Mouse (Mus musculus): ENCODE measurements at regions not wholly inside any gene's neighbourhood (a gene's known extent, or its start where the extent isn't known, plus 50 kb on each side); places are given as distances from the start of the nearest gene placed in this dataset.
A peak's percentile ranks its signal among the peaks of the same experiment; 100 is the strongest.

DNA sequence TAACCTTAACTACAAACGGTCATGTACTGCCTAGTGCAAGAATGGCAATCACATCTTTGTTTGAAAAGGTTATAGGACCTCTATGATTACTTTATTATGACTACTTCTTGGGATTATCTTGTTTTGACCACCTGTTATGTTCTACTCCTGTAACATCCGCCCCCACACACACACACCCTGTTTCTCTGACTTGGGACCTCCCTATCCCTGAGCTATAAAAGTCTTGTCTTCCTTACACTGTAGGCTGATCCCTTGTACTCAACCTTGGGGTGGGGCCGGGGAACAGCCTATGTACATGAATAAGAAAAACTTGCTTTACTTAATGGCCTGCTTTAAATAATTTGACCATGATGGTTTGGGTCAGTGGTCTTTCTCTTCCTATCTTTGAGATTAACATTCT is 240.7 kb upstream of the Dynlrb2 start:
- Histone ChIP-seq H3K27ac (ENCODE audit: low read depth, low read length) (no peak overlapping the region), H3K4me2 (ENCODE audit: low read length) (no peak overlapping the region), H3K27me3 (replicated peaks; ENCODE audit: control insufficient read depth, insufficient read depth, low read length) (no peaks in the 10 kb centered on the region), H3K9me3 (ENCODE audit: control insufficient read depth, low read length) (no peaks in the 10 kb centered on the region), H3K36me3 (ENCODE audit: control insufficient read depth, insufficient read depth, low read length) (no peaks in the 10 kb centered on the region), H3K4me1 (ENCODE audit: control insufficient read depth, insufficient read depth, low read depth, low read length) (peaks cover 7% of the 10 kb centered on the region), H3K9ac (ENCODE audit: low read depth, low read length) (no peak overlapping the region), H3K4me3 (ENCODE audit: low read length) (no peak overlapping the region)
- no peak for ATAC-seq
- 92% methylated on average over 3 of the region's 3 CpGs for WGBS

DNA sequence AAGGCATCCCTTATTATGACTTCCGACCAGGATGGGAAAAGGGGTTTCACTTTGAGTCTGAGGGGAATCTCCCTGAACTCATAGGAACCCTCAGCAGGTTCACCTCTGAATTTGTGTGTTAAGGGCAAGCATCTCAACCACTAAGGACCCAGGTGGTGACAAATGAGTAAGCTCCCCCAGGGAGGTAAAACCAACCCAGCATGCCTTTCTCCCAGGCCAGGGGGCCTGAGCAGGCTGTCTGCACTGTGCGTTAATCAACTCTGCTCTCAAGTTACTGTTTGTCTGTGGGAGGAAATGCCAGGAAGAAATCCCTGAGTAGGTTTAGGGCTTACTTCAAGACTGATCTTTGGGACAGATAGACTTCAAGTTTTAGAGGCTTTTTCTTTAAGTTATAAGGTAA is 243.5 kb upstream of the Dynlrb2 start:
- no peaks in the 10 kb centered on the region for H3K9me3 ChIP-seq (ENCODE audit: control insufficient read depth, low read length)

DNA sequence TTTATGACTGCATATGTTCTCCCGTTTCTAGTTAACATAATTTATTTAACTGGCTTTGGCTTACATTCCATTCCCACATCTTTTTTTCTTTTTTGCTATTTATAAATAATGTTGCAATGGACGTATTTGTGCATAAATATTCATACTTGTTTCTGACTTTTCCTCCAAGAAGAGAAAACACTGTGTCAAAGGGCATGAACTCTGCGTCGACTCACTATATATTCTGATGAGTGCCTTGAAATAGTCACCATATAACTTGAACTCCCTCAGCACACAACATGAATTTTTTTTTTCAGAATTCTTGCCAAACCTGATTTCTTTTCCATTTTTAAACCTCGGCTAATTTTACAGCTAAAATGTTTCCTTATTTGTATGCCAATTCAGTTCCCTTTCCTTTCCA is 249.4 kb upstream of the Dynlrb2 start:
- no peaks in the 10 kb centered on the region for H3K27me3 ChIP-seq (replicated peaks; ENCODE audit: control insufficient read depth, insufficient read depth, low read length)
- no peak overlapping the region for H3K9ac ChIP-seq (ENCODE audit: low read depth, low read length)
- H3K4me1 ChIP-seq (ENCODE audit: control insufficient read depth, insufficient read depth, low read depth, low read length), result no peaks in the 10 kb centered on the region
- no peak overlapping the region for H3K27ac ChIP-seq (ENCODE audit: low read depth, low read length)
- ATAC-seq, result no peak
- H3K9me3 ChIP-seq (ENCODE audit: control insufficient read depth, low read length), result no peaks in the 10 kb centered on the region
- 83% methylated on average over 5 of the region's 5 CpGs for WGBS
- H3K4me3 ChIP-seq (ENCODE audit: low read length), result no peak overlapping the region
- H3K36me3 ChIP-seq (ENCODE audit: control insufficient read depth, insufficient read depth, low read length), result no peaks in the 10 kb centered on the region
- H3K4me2 ChIP-seq (ENCODE audit: low read length), result no peak overlapping the region

More for the DNA sequence above, 243.5 kb upstream of the Dynlrb2 start:
- Histone ChIP-seq H3K27ac (ENCODE audit: low read depth, low read length) (no peak overlapping the region), H3K9ac (ENCODE audit: low read depth, low read length) (no peak overlapping the region), H3K36me3 (ENCODE audit: control insufficient read depth, insufficient read depth, low read length) (no peaks in the 10 kb centered on the region), H3K27me3 (replicated peaks; ENCODE audit: control insufficient read depth, insufficient read depth, low read length) (no peaks in the 10 kb centered on the region), H3K4me2 (ENCODE audit: low read length) (no peak overlapping the region), H3K4me1 (ENCODE audit: control insufficient read depth, insufficient read depth, low read depth, low read length) (no peaks in the 10 kb centered on the region), H3K4me3 (ENCODE audit: low read length) (no peak overlapping the region)
- 52% methylated on average over 2 of the region's 2 CpGs for WGBS
- no peak for ATAC-seq

DNA sequence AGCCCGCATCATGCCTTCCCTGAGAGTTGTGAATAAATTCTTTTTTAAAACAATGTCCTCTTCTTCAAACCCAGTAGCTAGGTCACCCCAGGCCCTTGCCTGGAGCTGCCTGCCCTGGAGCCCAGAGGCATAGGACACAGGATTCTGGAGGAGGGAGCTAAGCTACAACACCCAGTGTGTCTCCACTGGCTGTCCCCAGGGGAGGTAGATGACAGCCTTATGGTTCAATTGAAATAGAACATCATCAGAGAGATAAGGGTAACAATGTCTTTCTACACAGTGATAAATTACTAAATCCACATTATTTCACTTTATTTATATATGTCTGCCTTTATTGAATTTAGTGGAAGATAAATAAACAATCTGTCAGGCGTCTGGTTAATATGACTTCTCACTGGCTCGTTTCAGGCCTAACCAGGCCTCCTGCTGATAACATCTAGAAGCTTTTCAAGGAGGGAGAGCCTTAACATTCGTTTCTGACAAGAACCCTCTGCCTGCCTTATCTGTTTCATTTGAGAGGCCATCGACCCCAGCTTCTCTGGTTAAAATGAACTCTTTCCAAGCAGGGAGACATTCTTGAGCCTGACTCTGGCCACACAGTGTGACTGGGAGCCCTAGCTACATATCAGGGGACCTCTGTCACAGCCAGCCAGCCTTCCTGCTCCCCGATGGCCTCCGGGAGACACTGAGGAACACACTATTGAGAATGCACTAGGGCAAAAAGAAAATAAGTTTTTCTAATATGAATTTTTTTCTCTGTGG is 252.1 kb upstream of the Dynlrb2 start:
- WGBS, result 61% methylated on average over 7 of the region's 7 CpGs

DNA sequence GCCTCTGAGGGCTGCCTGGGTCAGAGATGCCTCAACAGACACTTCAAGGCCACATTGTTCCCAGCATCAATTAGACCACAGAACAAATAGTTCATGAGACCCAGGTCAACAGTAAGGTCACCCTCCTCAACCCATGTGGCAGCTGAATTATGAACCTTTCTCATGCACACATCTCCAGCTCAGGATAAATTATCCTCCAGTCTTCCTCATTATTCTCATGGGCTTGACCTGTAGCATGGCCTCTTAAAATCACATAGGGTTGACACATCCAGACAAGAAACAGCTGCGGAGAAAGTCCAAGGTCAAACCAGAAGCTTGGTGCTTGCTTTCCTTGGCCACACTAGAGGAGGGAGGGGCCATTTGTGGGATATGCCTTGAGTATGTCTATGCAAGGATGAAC is 256.4 kb upstream of the Dynlrb2 start:
- H3K9me3 ChIP-seq (ENCODE audit: control insufficient read depth, low read length), result no peaks in the 10 kb centered on the region
- no peaks in the 10 kb centered on the region for H3K27me3 ChIP-seq (replicated peaks; ENCODE audit: control insufficient read depth, insufficient read depth, low read length)
- H3K4me3 ChIP-seq (ENCODE audit: low read length), result no peak overlapping the region
- H3K4me1 ChIP-seq (ENCODE audit: control insufficient read depth, insufficient read depth, low read depth, low read length), result no peaks in the 10 kb centered on the region; the same call in 1 of the 2 replicates
- WGBS, result 78% methylated on average over 1 of the region's 1 CpGs
- no peak overlapping the region for H3K4me2 ChIP-seq (ENCODE audit: low read length)
- H3K27ac ChIP-seq (ENCODE audit: low read depth, low read length), result no peak overlapping the region
- H3K36me3 ChIP-seq (ENCODE audit: control insufficient read depth, insufficient read depth, low read length), result no peaks in the 10 kb centered on the region
- no peak overlapping the region for H3K9ac ChIP-seq (ENCODE audit: low read depth, low read length)
- no peak for ATAC-seq

More for the DNA sequence above, 252.1 kb upstream of the Dynlrb2 start:
- no peaks in the 10 kb centered on the region for H3K27me3 ChIP-seq (replicated peaks; ENCODE audit: control insufficient read depth, insufficient read depth, low read length)
- no peak overlapping the region for H3K4me3 ChIP-seq (ENCODE audit: low read length)
- H3K4me1 ChIP-seq (ENCODE audit: control insufficient read depth, insufficient read depth, low read depth, low read length), result no peaks in the 10 kb centered on the region
- H3K4me2 ChIP-seq (ENCODE audit: low read length), result no peak overlapping the region
- ATAC-seq, result no peak
- H3K27ac ChIP-seq (ENCODE audit: low read depth, low read length), result no peak overlapping the region
- H3K9ac ChIP-seq (ENCODE audit: low read depth, low read length), result no peak overlapping the region
- H3K36me3 ChIP-seq (ENCODE audit: control insufficient read depth, insufficient read depth, low read length), result no peaks in the 10 kb centered on the region
- H3K9me3 ChIP-seq (ENCODE audit: control insufficient read depth, low read length), result no peaks in the 10 kb centered on the region

DNA sequence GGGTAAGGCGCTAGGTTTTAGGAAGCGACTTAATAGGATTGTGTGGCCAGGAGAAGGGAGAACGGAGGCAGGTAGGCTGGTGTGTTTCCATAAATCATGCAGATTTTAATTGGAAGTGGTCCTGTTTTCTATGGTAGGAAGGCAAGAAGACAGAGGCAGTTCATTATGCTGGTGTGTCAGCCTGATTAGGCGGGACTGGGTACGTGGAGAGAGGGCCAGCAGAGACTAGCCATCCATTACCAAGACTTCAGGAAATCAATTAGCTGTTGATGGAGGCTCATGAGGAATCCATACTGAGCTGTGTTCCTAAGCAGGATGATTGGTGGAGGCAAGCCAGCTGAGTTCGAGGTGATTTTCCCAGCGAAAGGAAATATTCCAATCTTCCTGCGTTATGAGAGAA is 261.3 kb upstream of the Dynlrb2 start:
- H3K9ac ChIP-seq (ENCODE audit: low read depth, low read length), result no peak overlapping the region
- no peak overlapping the region for H3K27ac ChIP-seq (ENCODE audit: low read depth, low read length)
- H3K4me2 ChIP-seq (ENCODE audit: low read length), result no peak overlapping the region
- no peaks in the 10 kb centered on the region for H3K27me3 ChIP-seq (replicated peaks; ENCODE audit: control insufficient read depth, insufficient read depth, low read length)
- WGBS, result 51% methylated on average over 8 of the region's 8 CpGs
- ATAC-seq, result 0 out of 2 replicates have a peak, but pooled peaks have one; percentile 27
- H3K4me3 ChIP-seq (ENCODE audit: low read length), result no peak overlapping the region
- H3K4me1 ChIP-seq (ENCODE audit: control insufficient read depth, insufficient read depth, low read depth, low read length), result no peaks in the 10 kb centered on the region; the same call in 1 of the 2 replicates
- no peaks in the 10 kb centered on the region for H3K9me3 ChIP-seq (ENCODE audit: control insufficient read depth, low read length)
- H3K36me3 ChIP-seq (ENCODE audit: control insufficient read depth, insufficient read depth, low read length), result no peaks in the 10 kb centered on the region

DNA sequence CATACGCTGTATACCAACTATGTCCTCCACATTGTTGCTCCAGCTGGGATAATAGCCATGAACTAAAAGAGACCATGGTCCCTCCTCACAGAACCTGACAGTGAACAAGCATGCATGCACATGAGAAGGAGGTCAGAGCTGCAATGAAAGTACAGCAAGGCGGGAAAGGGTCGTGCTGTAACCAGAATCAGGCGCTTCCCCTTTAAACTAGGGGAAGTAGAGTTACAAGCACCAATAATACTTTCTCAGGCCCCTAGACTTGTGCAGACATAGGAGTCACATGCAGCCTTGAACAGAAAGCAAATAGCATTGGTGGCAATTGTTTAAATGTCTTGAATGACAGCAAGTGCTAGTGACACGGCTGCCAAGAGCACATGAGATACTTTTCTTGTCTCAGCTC is 261.8 kb upstream of the Dynlrb2 start:
- Histone ChIP-seq H3K27ac (ENCODE audit: low read depth, low read length) (no peak overlapping the region), H3K9me3 (ENCODE audit: control insufficient read depth, low read length) (no peaks in the 10 kb centered on the region), H3K27me3 (replicated peaks; ENCODE audit: control insufficient read depth, insufficient read depth, low read length) (no peaks in the 10 kb centered on the region), H3K4me1 (ENCODE audit: control insufficient read depth, insufficient read depth, low read depth, low read length) (no peaks in the 10 kb centered on the region; the same call in 1 of the 2 replicates), H3K9ac (ENCODE audit: low read depth, low read length) (no peak overlapping the region), H3K4me3 (ENCODE audit: low read length) (no peak overlapping the region), H3K36me3 (ENCODE audit: control insufficient read depth, insufficient read depth, low read length) (no peaks in the 10 kb centered on the region), H3K4me2 (ENCODE audit: low read length) (no peak overlapping the region)
- WGBS, result 70% methylated on average over 5 of the region's 5 CpGs
- ATAC-seq, result no peak

DNA sequence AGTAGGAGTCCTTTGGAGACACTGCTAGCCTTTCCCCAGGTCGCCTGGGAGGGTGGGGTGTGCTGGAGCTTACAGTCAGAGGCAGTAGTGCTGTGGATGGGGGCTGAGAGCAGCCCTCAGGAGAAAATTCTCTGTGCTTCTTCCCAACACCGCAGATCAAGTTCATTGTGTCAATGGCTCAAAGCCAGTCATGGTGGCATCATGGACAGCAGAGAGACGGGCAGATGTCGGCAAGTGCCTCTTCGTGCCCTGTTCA is 262.9 kb upstream of the Dynlrb2 start:
- Histone ChIP-seq H3K27ac (ENCODE audit: low read depth, low read length) (no peak overlapping the region), H3K9me3 (ENCODE audit: control insufficient read depth, low read length) (no peaks in the 10 kb centered on the region), H3K36me3 (ENCODE audit: control insufficient read depth, insufficient read depth, low read length) (no peaks in the 10 kb centered on the region), H3K4me2 (ENCODE audit: low read length) (no peak overlapping the region), H3K4me1 (ENCODE audit: control insufficient read depth, insufficient read depth, low read depth, low read length) (no peaks in the 10 kb centered on the region; the same call in 1 of the 2 replicates), H3K9ac (ENCODE audit: low read depth, low read length) (no peak overlapping the region), H3K4me3 (ENCODE audit: low read length) (no peak overlapping the region), H3K27me3 (replicated peaks; ENCODE audit: control insufficient read depth, insufficient read depth, low read length) (no peaks in the 10 kb centered on the region)
- ATAC-seq, result no peak
- 86% methylated on average over 5 of the region's 5 CpGs for WGBS

DNA sequence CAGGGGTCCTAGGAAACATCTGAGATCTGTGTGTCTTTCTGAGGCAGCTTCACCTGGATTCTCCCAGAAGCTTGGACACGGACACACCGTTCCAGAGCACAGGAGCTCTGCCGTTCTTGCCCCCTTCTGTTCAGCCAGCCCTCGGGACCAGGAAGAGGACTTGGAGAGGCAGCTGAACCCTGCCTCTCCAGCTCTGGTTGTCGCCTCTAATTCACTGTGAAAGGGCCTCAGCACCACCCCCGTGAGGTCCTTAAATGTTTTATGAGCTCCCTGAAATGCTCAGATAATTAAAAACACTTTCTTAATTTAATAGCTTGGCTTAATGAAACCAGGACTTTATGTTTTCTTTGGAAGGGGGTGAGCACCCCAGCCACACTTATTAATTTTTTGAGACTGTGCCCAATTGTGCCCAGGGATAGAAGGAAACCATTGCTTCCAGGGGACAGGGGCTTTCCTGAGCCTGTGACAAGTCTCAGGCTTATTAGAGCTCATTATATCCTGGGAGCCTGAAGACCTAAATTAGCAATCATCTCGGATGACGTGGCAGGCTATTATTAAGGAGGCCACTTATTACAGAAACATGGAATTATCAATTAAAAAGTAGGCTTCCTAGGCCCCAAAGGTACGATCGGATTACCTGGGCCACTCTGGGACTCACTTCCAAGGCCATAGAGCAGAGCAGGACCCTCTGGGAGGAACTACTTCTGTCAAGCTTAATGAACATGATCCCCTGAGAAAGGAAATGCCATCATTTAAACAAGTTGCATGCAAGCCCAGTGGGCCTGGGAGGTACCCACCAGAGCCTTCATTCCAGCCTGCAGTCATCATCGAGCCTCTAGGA is 263.4 kb upstream of the Dynlrb2 start:
- no peak overlapping the region for H3K4me2 ChIP-seq (ENCODE audit: low read length)
- H3K4me1 ChIP-seq (ENCODE audit: control insufficient read depth, insufficient read depth, low read depth, low read length), result no peaks in the 10 kb centered on the region; the same call in 1 of the 2 replicates
- no peak overlapping the region for H3K9ac ChIP-seq (ENCODE audit: low read depth, low read length)
- H3K36me3 ChIP-seq (ENCODE audit: control insufficient read depth, insufficient read depth, low read length), result no peaks in the 10 kb centered on the region
- no peak overlapping the region for H3K27ac ChIP-seq (ENCODE audit: low read depth, low read length)
- 50% methylated on average over 11 of the region's 11 CpGs for WGBS
- no peak; the same call in 1 of the 2 replicates for ATAC-seq
- H3K9me3 ChIP-seq (ENCODE audit: control insufficient read depth, low read length), result no peaks in the 10 kb centered on the region
- no peaks in the 10 kb centered on the region for H3K27me3 ChIP-seq (replicated peaks; ENCODE audit: control insufficient read depth, insufficient read depth, low read length)
- no peak overlapping the region for H3K4me3 ChIP-seq (ENCODE audit: low read length)

Data from hindbrain, embryonic 16.5 days (tissue).